Mouse (Mus musculus) gastrocnemius, postnatal 4 days (tissue): Measurements from ENCODE around the gene Vipr2. TPM values are rescaled to one million over a fixed set of nuclear protein-coding genes. Genes with fewer than 3 reads are reported as not detected.

Experiments
- DNase-seq, 2 experiments: peaks; one replicate each; pipeline ENCODE4 v3.0.0; 2021 to 2022; ENCODE audit warnings: low spot score in 2 of 2, mixed read lengths in 2 of 2
- microRNA-seq: library from miRNA; unstranded; fragments of <30 nt; microRNA quantifications from one replicate; pipeline ENCODE4 v1.2.0, GENCODE M21; 2021
- total RNA-seq, 2 experiments: library from RNA; stranded (reverse); gene quantifications; 2 replicates each; pipeline ENCODE4 v1.2.3; 2021

Vipr2 gene
- total RNA-seq, 2 experiments from 2014 or later: 6.6 to 7.0 TPM

DNA sequence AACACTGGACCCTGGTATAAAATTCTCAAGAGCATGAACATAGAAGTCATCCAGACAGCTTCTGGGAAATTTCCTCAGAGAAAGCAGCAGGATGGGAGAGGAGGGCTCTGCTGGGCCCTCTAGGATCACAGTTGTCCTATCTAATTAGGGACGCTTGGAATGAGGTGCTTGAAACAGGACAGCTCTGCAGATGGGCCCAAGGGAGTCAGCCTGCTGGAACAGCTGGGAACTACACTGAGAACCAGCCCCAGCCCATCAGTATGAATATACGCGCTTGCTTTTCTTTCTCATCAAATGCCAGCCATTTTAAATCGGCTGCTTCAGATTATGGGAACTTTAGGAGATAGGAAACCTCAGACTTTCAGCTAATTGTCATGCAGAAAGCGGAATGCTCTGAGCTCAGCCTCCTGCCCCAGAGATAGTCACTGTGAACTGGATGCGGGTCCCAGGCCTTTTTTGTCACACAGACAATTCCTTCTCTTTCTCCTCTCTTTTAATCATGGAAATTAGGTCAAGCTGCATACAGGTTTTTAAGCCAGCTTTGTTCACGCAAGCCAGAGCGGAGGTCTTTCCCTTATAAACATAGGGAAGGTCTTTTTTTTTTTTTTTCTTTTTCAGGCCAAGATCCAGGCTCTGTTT is 69.6 kb downstream of the Vipr2 start:
- no peak for DNase-seq

DNA sequence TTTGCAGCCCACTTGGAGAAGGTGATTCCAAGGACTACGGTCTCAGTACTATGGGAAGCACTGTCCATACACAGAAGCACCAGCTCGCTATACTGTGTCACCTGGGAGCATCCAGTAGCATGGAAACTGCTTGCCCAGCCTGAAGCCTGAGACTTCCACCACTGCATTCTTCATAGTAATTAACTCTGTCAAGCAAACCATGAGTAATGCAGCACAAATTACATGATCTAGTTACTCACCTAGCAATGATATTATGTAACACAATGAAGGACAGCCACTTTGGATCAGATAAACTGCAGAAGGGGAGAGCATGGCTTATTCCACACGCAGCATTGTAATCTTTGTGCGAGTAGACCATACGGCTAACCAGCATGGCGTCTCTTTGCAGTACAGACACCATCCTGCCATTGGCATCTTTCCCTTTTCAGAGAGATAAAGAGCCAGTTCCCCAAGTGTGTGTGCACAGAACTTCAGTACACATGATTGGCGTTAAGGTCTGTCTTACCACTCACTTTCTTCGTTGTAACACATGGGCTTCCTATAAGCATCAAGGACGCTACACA is 75.4 kb downstream of the Vipr2 start:
- no peak for DNase-seq

DNA sequence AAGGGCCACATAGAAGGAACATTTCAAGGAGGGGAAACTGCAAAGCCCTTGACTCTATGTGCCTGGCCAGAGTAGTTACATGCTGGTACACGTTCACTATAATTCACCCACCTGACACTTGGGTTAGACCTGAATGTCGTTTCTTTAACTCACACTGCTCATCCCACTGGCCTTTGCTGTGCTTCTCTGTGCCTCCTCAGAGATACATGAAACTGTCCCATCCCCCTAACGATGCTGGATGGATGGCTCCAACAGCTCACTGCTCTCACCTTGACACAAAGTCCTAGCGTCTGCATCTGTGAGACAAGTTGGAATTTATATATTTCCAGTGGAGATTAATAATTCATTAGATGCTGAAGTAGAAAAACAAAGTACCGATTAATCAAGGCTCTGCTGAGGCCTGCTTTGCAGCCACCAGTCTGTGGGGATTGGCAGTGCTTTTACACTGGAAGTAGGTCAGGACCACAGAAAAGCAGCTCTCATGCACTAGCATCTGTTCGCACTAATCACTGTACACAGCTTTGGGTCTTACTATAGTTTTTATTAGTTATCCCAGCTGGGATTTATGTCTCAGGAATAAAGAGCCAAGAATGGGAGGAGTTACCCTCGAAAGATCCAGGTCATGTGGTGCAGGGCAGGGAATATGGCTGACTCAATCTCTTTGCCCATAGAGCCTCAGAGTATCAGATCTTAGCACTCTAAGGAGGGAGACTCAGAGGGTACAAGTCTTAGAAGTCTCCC is 79.4 kb downstream of the Vipr2 start:
- DNase-seq: no peak

DNA sequence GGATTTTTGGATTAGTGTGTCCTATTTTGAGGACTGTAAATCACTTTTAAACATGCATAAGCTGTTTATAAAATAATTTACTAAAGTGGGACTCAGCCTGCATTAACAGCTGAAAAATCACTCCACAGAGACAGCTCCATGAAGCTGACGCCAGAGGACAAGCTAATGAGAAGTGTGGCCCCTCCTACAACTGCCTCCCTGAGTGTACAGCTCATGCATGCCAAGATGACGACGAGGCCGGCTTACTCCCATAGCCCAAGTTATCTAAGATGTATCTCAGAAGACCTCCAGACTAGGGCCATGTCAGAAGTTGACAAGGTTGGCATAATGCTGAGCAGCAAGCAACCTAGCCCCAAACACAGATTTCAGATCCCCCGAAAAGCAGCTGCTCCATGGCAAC is 81.7 kb downstream of the Vipr2 start:
- no peak for DNase-seq

DNA sequence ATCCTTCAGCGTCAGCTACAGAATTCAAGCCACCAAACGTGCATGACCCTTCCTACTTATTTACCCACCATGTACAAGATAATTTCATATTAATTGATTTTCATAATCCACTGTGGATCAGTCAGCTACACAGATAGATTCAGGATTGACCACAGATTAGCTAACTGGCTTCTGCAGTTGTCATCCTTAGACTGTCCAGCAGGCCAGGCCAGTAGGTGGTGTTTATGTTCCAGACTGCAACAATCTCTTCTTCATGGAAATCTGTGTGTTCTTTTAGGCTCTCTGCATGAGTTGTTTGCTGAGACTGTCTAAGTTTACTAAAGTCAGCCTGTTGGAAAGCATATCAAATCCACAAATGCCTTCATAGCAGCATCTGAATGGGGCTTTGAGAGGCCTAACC is 82.2 kb downstream of the Vipr2 start:
- no peak for DNase-seq

DNA sequence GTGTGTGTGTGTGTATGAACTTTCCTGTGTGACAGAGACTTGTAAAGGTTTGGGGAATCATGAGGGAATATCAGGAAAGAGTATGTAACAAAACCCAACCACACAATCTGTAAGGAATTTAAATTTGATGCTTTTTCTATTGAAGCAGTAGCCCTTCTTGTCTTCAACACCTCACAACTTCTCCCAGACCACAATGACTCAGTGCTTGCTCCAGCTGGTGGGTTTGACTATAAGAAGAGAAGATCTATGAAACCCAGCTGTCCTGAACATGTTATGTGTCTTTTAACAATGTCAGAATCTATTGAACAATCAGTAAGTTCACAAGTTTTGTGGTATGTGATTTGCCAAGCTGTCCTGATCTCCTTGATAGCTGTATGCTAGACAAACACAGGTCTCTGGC is 87.8 kb downstream of the Vipr2 start:
- no peak for DNase-seq

DNA sequence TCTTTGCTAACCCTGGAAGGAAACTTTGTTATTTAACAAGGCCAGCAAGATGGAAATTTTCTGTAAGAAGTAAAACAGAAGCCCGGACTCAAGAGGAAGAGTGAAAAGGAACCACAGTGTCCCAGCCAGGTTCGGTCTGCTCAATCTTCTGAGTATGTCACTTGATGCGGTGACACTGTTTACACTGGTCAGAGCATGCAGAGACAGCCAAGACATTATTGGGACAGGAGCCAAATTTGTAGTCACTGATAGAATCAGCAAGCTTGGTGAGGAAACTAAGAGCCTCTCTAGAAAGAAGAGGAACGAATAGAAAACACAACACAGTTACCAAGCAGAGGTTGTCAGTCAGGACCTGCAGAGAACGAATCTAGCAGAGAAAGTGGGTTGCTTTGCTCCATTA is 92.1 kb downstream of the Vipr2 start:
- DNase-seq: no peak

DNA sequence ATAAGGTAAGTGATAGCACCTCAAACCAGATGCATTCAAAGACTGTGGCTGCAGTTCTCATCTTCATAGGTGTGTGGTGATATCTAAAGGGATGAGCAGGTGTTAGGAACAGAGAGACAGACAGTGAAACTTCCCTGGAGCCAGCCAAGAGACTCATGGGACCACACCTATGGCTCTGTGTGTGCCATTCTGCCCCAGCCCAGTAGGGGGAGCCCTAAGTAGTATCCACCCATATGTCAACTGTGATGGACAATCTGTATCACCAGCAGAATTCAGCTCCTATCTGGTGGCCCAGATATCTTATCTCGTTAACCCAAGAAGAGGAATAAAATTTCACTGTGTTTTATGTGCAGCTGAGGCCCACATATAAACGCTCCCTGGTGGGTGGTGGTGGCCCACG is 99.4 kb downstream of the Vipr2 start:
- no peak for DNase-seq

DNA sequence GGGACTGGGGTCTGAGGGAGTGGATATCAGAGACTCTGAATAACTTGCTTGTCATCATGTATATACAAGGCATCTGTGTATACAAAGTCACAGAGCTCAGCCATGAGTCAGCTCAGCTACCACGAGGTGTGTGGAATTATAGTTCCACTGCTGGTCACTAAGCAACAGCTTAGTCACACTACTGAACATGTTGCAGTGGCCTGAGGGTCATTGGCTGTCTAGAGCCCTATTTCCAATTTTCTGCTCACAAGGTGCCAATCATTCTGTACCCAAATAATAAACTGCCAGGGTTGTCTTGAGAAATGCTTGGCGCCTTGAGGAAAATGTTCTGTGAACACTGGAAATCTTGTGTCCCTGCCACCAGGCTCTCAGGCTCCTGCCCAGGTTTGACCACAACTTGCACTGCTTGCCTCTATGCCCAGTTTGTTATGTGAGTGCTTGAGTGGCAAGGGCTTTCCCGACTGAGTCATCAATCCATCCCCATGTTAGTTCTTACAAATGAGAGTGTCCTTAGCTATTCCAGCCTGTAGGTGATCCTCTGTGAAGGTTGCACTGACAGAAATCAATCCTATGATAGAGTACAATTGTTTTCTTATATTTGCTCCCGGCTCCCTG is 104.0 kb downstream of the Vipr2 start:
- DNase-seq: no peak

DNA sequence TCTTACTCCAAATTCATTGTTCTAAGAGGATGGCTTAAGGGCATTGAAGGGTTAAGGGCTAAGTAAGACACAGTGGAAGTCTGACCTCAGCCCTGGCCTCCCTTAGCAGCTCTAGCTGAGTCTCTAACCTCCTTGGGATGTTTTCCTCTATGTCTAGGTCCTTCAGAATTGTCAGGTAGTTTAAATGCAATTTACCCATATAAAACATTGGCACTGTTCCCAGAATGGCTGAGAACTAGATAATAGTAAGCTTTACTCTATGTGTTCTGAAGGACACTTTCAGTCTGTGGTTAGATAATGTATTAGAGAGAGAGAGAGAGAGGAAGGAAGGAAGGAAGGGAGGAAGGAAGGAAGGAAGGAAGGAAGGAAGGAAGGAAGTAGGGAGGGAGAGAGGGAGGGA is 104.8 kb downstream of the Vipr2 start:
- DNase-seq: no peak

DNA sequence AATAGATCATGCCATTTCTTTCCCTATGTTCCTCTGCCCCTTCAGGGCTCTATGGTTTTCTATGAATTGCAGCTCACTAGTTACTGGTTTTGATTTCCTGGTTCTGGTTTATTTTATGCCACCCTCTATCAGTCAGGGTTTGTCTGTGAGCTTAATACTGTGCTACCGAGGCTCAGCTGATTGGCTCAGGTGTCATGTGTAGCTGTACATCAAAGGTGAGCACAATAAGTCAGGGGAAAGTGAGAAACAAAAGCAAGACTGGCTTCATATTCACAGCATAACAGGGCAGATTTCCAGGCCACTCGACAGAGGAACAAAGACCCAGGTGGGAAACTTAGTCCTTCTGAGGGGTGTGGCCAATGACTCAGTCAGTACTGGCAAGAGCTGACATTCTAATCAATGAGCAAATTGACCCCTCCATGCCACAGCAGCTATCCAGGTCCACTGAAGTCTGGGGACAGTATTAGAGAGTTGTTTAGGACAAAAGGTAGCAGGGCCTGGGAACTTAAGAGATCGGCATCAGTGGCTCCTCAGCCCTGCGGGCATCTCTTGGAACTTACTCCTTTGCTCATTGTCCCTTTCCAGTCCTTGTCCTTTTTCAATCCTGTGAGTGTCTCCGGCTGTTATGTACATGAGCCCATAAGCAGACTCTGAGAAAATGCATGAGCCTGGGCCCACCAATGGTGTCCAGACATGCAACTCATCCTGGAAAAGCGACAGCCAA is 105.8 kb downstream of the Vipr2 start:
- DNase-seq: no peak

DNA sequence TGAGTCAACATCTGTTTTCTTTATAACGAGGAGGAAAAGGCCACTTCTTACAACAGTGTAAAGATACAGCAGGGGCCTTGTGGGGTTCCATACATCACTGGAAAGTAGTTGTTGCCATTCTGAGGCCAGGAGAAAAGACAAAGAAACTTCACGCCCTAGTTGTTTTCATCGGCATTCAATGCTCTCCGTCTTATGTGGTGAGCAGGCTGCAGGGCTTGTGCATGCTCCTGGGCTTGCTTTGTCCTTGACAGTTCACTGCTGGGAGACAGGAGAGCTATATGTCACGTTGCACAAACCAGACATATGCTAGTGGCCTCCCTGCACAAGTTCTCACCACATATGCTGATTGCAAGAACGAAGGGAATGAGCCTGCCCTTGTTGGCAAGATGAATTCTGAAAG is 116.4 kb downstream of the Vipr2 start:
- no peak for DNase-seq

DNA sequence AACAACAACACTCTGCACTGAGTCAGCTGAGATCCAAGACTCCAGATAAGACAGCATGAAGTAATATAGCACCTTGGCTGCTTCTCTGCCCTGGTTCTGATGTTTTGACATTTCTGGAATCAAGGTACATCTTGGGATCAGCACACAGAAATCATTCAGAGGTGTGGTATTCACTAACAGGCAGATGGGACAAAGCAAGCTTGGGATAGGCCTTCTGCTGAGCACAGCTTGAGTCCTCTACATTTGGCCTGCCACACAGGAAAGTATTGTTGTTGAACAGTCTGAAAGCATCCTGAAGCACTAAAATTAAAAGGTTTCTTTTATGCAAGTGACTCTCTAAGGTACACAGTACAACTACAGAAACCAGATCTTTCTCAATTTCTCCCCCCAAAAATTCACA is 117.1 kb downstream of the Vipr2 start:
- DNase-seq: no peak

Small RNA genes within 50 kb of the gene (microRNA-seq; reads per million reads assigned to microRNA genes)
- gene Gm44372: not detected

Other genes with a start within 250 kb of the Vipr2 start
- gene Zfp386, start 30.0 kb upstream of the Vipr2 start, total RNA-seq: 10 to 100 TPM; 35.7 to 39.9 TPM
- 10 to 100 TPM in 1 of 2 experiments, 1 to 10 TPM in 1; 9.2 to 10.2 TPM for gene Wdr60, start 185.3 kb downstream of the Vipr2 start, total RNA-seq
- not detected for gene Gm11027, start 197.7 kb downstream of the Vipr2 start, total RNA-seq
- gene Esyt2, start 203.5 kb downstream of the Vipr2 start, total RNA-seq: 10 to 100 TPM; 34.4 to 41.6 TPM